Mouse (Mus musculus) erythroblast, embryonic 14.5 days (primary cell): ENCODE data around the gene Sec61b. TPM values are rescaled to one million over a fixed set of nuclear protein-coding genes. Genes with fewer than 3 reads are reported as not detected.

Experiments
- H3K27me3 ChIP-seq: 2 replicates; pipeline ENCODE4 v1.6.1; 2012; ENCODE audit warnings: inconsistent platforms; ENCODE audit not compliant: control insufficient read depth
- H3K36me3 ChIP-seq: 2 replicates; pipeline ENCODE4 v1.6.1; 2012; ENCODE audit warnings: mild to moderate bottlenecking, inconsistent platforms; ENCODE audit not compliant: control insufficient read depth
- H3K4me1 ChIP-seq: 2 replicates; pipeline ENCODE4 v1.6.1; 2012; ENCODE audit warnings: inconsistent platforms; ENCODE audit not compliant: control insufficient read depth
- H3K4me3 ChIP-seq: replicated peaks from 2 replicates; pipeline ENCODE3; 2012; ENCODE audit warnings: moderate library complexity, mild to moderate bottlenecking, inconsistent platforms
- H3K9me3 ChIP-seq: 2 replicates; pipeline ENCODE4 v1.6.1; 2012; ENCODE audit warnings: low read length, inconsistent platforms, mixed read lengths; ENCODE audit not compliant: control insufficient read depth
- GATA1 ChIP-seq: IDR thresholded peaks from 2 replicates; pipeline ENCODE4 v1.6.1; 2012; ENCODE audit warnings: low read length, inconsistent platforms, mixed read lengths
- TAL1 ChIP-seq: IDR thresholded peaks from 3 replicates; pipeline ENCODE4 v1.6.1; 2012; ENCODE audit warnings: low read length, inconsistent platforms, mixed read lengths
- polyA plus RNA-seq: library from polyadenylated mRNA; stranded (reverse); fragments of >175 nt; gene quantifications from 2 replicates; pipeline ENCODE4 v1.2.3, GENCODE M21; 2012

Sec61b gene
- polyA plus RNA-seq, result 16.4 and 22.0 TPM in 2 replicates

DNA sequence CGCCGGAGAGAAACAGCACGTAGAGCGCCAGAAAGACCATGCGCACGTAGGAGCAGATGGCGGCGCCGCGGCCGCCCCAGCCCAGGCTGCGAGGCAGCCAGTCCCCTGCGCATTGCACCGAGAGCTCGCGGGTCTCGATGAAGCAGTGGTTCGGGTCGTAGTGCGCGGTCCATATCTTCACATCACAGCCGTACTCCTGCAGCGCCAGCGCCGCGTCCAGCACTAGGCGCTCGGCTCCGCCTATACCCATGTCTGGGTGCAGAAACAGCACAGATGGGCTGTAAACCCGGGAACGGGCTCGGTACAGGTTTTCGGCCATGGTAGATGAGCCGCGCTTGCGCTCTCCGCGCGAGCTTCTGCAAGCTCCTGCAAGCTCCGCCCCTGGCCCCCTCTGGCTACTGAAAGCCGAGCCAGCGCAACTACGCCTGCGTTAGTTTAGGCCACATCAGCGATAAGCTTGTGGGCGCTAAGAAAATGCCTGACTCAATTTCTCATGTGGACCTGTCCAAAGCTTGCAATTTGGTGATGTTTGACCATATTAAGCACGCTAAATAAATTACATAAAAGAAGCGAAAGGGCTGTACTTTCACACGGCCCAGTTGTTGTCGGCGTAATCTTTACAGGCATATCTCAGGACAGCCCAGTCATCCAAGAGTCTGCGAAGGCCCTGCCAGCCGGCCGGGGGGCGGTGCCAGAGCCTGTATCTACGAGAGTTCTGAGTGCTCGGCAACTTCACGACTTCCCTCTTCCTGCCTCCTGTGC, at the start of gene Sec61b, which contains the start of gene Alg2:
TSS of gene Sec61b (plus strand) at position 691 of the 762 bp plus-strand sequence.
TSS of gene Alg2 (minus strand) at position 366 of the 762 bp plus-strand sequence.
- Histone ChIP-seq H3K9me3 (peaks cover 5% of the 10 kb centered on the region), H3K4me3 (peak within 1 kb of the TSS; percentile 79), H3K27me3 (no peaks in the 10 kb centered on the region), H3K36me3 (peaks cover 64% of the 10 kb centered on the region), H3K4me1 (peaks cover 31% of the 10 kb centered on the region)
- TF ChIP-seq TAL1 (no peak), GATA1 (peak; percentile 65)

GRCm38 (mm10) chr4:47425247-47425830, 49.1 kb upstream of the Sec61b start:
- H3K4me3 ChIP-seq, result no peak overlapping the region
- H3K4me1 ChIP-seq, result peaks cover 7% of the 10 kb centered on the region
- no peaks in the 10 kb centered on the region for H3K9me3 ChIP-seq
- H3K27me3 ChIP-seq, result no peaks in the 10 kb centered on the region
- TF ChIP-seq TAL1 (no peak), GATA1 (no peak)
- no peaks in the 10 kb centered on the region for H3K36me3 ChIP-seq

DNA sequence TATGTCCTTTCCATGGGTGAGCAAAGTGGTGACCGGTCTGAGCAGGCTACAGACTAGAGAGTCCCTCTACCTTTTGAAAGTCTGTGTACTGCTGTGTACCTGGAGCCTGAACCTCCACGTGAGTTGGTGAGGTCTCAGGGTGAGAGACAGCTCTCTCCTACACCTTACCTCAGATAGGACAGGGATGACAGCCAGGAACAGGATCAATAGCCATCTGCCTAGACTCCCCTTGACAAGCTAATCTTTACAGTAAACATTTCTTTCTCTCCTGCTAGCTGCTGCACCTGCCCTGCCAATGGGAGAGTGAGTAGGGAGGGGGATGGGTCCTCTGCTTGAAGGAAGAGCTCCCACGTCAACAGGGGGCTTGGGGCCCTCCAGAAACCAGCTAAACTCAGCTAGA, 46.9 kb upstream of the Sec61b start:
- H3K4me1 ChIP-seq, result peaks cover under 1% of the 10 kb centered on the region

DNA sequence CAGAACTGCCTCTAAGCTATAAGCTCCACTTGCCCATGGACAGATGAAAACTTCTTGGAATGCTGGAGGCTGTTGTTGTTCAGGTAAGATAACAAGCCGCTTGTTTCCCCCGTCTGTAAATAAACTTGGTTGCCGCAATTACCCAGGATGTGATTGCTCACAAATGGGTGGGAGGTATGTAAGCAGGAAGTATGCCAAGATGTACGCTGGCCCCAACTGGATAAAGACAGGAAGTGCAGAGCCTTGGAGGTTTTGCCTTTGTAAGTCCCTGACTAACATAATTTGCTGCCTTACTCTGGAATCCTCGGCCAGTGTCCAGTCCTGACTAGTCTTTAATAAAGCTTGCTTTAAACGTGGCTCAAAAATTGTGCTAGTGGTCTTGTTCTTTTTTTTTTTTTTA, 43.9 kb upstream of the Sec61b start:
- TF ChIP-seq TAL1, result no peak
- TF ChIP-seq GATA1, result no peak
- Histone ChIP-seq H3K27me3 (no peaks in the 10 kb centered on the region), H3K4me1 (no peaks in the 10 kb centered on the region)

More for the DNA sequence above, 46.9 kb upstream of the Sec61b start:
- no peak overlapping the region for H3K4me3 ChIP-seq
- no peaks in the 10 kb centered on the region for H3K9me3 ChIP-seq
- H3K36me3 ChIP-seq, result no peaks in the 10 kb centered on the region
- no peak for TF ChIP-seq TAL1
- TF ChIP-seq GATA1, result no peak
- H3K27me3 ChIP-seq, result no peaks in the 10 kb centered on the region

GRCm38 (mm10) chr4:47431081-47431480, 43.4 kb upstream of the Sec61b start:
- H3K4me3 ChIP-seq, result no peak overlapping the region
- H3K4me1 ChIP-seq, result no peaks in the 10 kb centered on the region
- H3K9me3 ChIP-seq, result no peaks in the 10 kb centered on the region

More for the DNA sequence above, 43.9 kb upstream of the Sec61b start:
- Histone ChIP-seq H3K36me3 (no peaks in the 10 kb centered on the region), H3K9me3 (no peaks in the 10 kb centered on the region), H3K4me3 (no peak overlapping the region)

GRCm38 (mm10) chr4:47432766-47433165, 41.7 kb upstream of the Sec61b start:
- no peaks in the 10 kb centered on the region for H3K36me3 ChIP-seq
- no peak overlapping the region for H3K4me3 ChIP-seq
- H3K4me1 ChIP-seq, result peaks cover 8% of the 10 kb centered on the region
- H3K27me3 ChIP-seq, result peaks cover 7% of the 10 kb centered on the region
- H3K9me3 ChIP-seq, result no peaks in the 10 kb centered on the region
- TF ChIP-seq GATA1 (no peak), TAL1 (no peak)

More at GRCm38 (mm10) chr4:47431081-47431480, 43.4 kb upstream of the Sec61b start:
- no peak for TF ChIP-seq TAL1
- no peak for TF ChIP-seq GATA1
- Histone ChIP-seq H3K36me3 (no peaks in the 10 kb centered on the region), H3K27me3 (no peaks in the 10 kb centered on the region)

GRCm38 (mm10) chr4:47435131-47435530, 39.3 kb upstream of the Sec61b start:
- TF ChIP-seq TAL1, result no peak
- no peak for TF ChIP-seq GATA1
- H3K4me1 ChIP-seq, result peaks cover 12% of the 10 kb centered on the region
- peaks cover 7% of the 10 kb centered on the region for H3K27me3 ChIP-seq
- H3K36me3 ChIP-seq, result no peaks in the 10 kb centered on the region
- H3K4me3 ChIP-seq, result no peak overlapping the region
- H3K9me3 ChIP-seq, result no peaks in the 10 kb centered on the region

- no peaks in the 10 kb centered on the region for H3K9me3 ChIP-seq
- peaks cover 12% of the 10 kb centered on the region for H3K4me1 ChIP-seq
- no peaks in the 10 kb centered on the region for H3K36me3 ChIP-seq
- H3K27me3 ChIP-seq, result peaks cover 7% of the 10 kb centered on the region
- TF ChIP-seq GATA1 (no peak), TAL1 (no peak)
- no peak overlapping the region for H3K4me3 ChIP-seq
Observed at GRCm38 (mm10) chr4:47435566-47436360, 38.7 kb upstream of the Sec61b start.
